Mouse (Mus musculus) ES-Bruce4 (cell line): Measurements from ENCODE around the gene Anks1b. TPM values are rescaled to one million over a fixed set of nuclear protein-coding genes. Genes with fewer than 3 reads are reported as not detected.

ENCODE experiments used
- H3K27ac ChIP-seq: 2 replicates; pipeline ENCODE4 v1.5.1; 2012; ENCODE audit warnings: low read length, inconsistent platforms; ENCODE audit not compliant: insufficient read depth
- H3K27me3 ChIP-seq: 2 replicates; pipeline ENCODE4 v1.6.1; 2012; ENCODE audit warnings: mild to moderate bottlenecking, low read length, inconsistent platforms; ENCODE audit not compliant: control insufficient read depth, poor library complexity, insufficient read depth, severe bottlenecking
- H3K36me3 ChIP-seq: 2 replicates; pipeline ENCODE4 v1.6.1; 2012; ENCODE audit warnings: inconsistent platforms, mild to moderate bottlenecking, low read length, moderate library complexity; ENCODE audit not compliant: control insufficient read depth, poor library complexity, insufficient read depth, severe bottlenecking
- H3K4me1 ChIP-seq: one replicate; pipeline ENCODE4 v1.8.1; 2011; ENCODE audit warnings: low read length; ENCODE audit not compliant: control insufficient read depth, insufficient read depth
- H3K4me3 ChIP-seq: 2 replicates; pipeline ENCODE4 v1.5.1; 2011; ENCODE audit warnings: low read depth, mild to moderate bottlenecking, low read length
- H3K9ac ChIP-seq: 2 replicates; pipeline ENCODE4 v1.6.1; 2012; ENCODE audit warnings: low read depth, mild to moderate bottlenecking, inconsistent platforms; ENCODE audit not compliant: poor library complexity, severe bottlenecking
- H3K9me3 ChIP-seq: replicated peaks from 2 replicates; pipeline ENCODE4 v1.6.1; 2012; ENCODE audit warnings: mild to moderate bottlenecking, low read length, inconsistent platforms; ENCODE audit not compliant: control insufficient read depth, poor library complexity, insufficient read depth, severe bottlenecking
- CTCF ChIP-seq: IDR thresholded peaks from one replicate; pipeline ENCODE4 v1.8.1; 2011; ENCODE audit warnings: low read depth, low read length
- EP300 ChIP-seq: IDR thresholded peaks from 2 replicates; pipeline ENCODE4 v1.6.1; 2011; ENCODE audit warnings: low read depth, low read length; ENCODE audit not compliant: insufficient read depth
- POLR2A ChIP-seq: IDR thresholded peaks from one replicate; pipeline ENCODE4 v1.8.1; 2011; ENCODE audit warnings: low read length; ENCODE audit not compliant: insufficient read depth
- polyA plus RNA-seq: library from polyadenylated mRNA; stranded (reverse); fragments of >200 nt; gene quantifications from 2 replicates; pipeline ENCODE4 v1.2.4, GENCODE M21; 2011; ENCODE audit warnings: low read depth; ENCODE audit not compliant: missing spikeins, insufficient read depth, insufficient read length

Anks1b gene
- polyA plus RNA-seq, 1 experiment, result 2.3 TPM

GRCm38 (mm10) chr10:89838834-89839233, 34.5 kb upstream of the Anks1b start:
- TF ChIP-seq EP300 (no peak), CTCF (no peak), POLR2A (no peak)
- H3K36me3 ChIP-seq, result no peaks in the 10 kb centered on the region
- no peak overlapping the region for H3K27ac ChIP-seq
- no peaks in the 10 kb centered on the region for H3K9me3 ChIP-seq
- H3K4me3 ChIP-seq, result no peak overlapping the region
- H3K9ac ChIP-seq, result no peak overlapping the region
- no peaks in the 10 kb centered on the region for H3K27me3 ChIP-seq
- no peaks in the 10 kb centered on the region for H3K4me1 ChIP-seq

- H3K27me3 ChIP-seq, result no peaks in the 10 kb centered on the region
- H3K4me3 ChIP-seq, result no peak overlapping the region
- no peaks in the 10 kb centered on the region for H3K9me3 ChIP-seq
- no peaks in the 10 kb centered on the region for H3K4me1 ChIP-seq
- TF ChIP-seq CTCF (no peak), POLR2A (no peak)
- no peak overlapping the region for H3K9ac ChIP-seq
- H3K36me3 ChIP-seq, result no peaks in the 10 kb centered on the region
- no peak overlapping the region for H3K27ac ChIP-seq
Measured at GRCm38 (mm10) chr10:89850951-89851350, 22.4 kb upstream of the Anks1b start.

GRCm38 (mm10) chr10:89855251-89855875, 17.9 kb upstream of the Anks1b start:
- no peak for TF ChIP-seq CTCF
- TF ChIP-seq POLR2A, result no peak
- TF ChIP-seq EP300, result no peak
- H3K4me1 ChIP-seq, result no peaks in the 10 kb centered on the region
- H3K27ac ChIP-seq, result no peak overlapping the region
- no peaks in the 10 kb centered on the region for H3K36me3 ChIP-seq
- no peak overlapping the region for H3K9ac ChIP-seq
- H3K27me3 ChIP-seq, result no peaks in the 10 kb centered on the region
- H3K9me3 ChIP-seq, result no peaks in the 10 kb centered on the region
- H3K4me3 ChIP-seq, result no peak overlapping the region

GRCm38 (mm10) chr10:89856286-89856685, 17.0 kb upstream of the Anks1b start:
- TF ChIP-seq POLR2A (no peak), CTCF (no peak), EP300 (no peak)
- no peaks in the 10 kb centered on the region for H3K36me3 ChIP-seq
- no peak overlapping the region for H3K27ac ChIP-seq
- H3K9ac ChIP-seq, result no peak overlapping the region
- no peaks in the 10 kb centered on the region for H3K4me1 ChIP-seq
- no peaks in the 10 kb centered on the region for H3K27me3 ChIP-seq
- no peaks in the 10 kb centered on the region for H3K9me3 ChIP-seq
- no peak overlapping the region for H3K4me3 ChIP-seq

GRCm38 (mm10) chr10:89868211-89868610, 5.1 kb upstream of the Anks1b start:
- TF ChIP-seq POLR2A, result no peak
- no peak overlapping the region for H3K9ac ChIP-seq
- H3K9me3 ChIP-seq, result no peaks in the 10 kb centered on the region
- H3K36me3 ChIP-seq, result no peaks in the 10 kb centered on the region
- no peak overlapping the region for H3K4me3 ChIP-seq
- no peaks in the 10 kb centered on the region; the same call in 1 of the 2 replicates for H3K27me3 ChIP-seq
- no peaks in the 10 kb centered on the region for H3K4me1 ChIP-seq
- H3K27ac ChIP-seq, result no peak overlapping the region

GRCm38 (mm10) chr10:89868836-89869235, 4.5 kb upstream of the Anks1b start:
- Histone ChIP-seq H3K36me3 (no peaks in the 10 kb centered on the region), H3K9me3 (no peaks in the 10 kb centered on the region), H3K4me1 (no peaks in the 10 kb centered on the region), H3K27ac (no peak overlapping the region), H3K27me3 (no peaks in the 10 kb centered on the region; the same call in 1 of the 2 replicates), H3K9ac (no peak overlapping the region), H3K4me3 (no peak overlapping the region)
- no peak for TF ChIP-seq POLR2A
- TF ChIP-seq CTCF, result no peak
- TF ChIP-seq EP300, result no peak
